Mouse (Mus musculus) Patski (cell line): ENCODE results near the gene Krt6a. TPM values are rescaled to one million over a fixed set of nuclear protein-coding genes. Genes with fewer than 3 reads are reported as not detected.

Experiments
- ATAC-seq: fragments of 100-300 bp; one replicate; pipeline ENCODE4 v1.8.0; 2021
- CTCF ChIA-PET: fragments of 350-600 bp; sonication (Branson Sonifier 250); formaldehyde crosslinking; loops from one replicate; lab custom pipeline; 2022; ENCODE audit warnings: inconsistent platforms; lab: Charles Lee
- POLR2A ChIA-PET: fragments of 350-600 bp; sonication (Branson Sonifier 250); formaldehyde crosslinking; loops from one replicate; lab custom pipeline; 2022; ENCODE audit warnings: antibody characterized with exemption, inconsistent platforms; lab: Charles Lee
- DNase-seq: peaks from one replicate; pipeline ENCODE4 v3.0.0-alpha.2; 2011; ENCODE audit warnings: low read depth, low spot score
- H3K27me3 ChIP-seq: fragments of 371-371 bp; one replicate; pipeline ENCODE4 v1.5.1; 2021
- CTCF ChIP-seq: fragments of 100-300 bp; IDR thresholded peaks from one replicate; pipeline ENCODE4 v1.5.1; 2021
- in situ Hi-C: fragments of 300-500 bp; cut with MboI; formaldehyde crosslinking; loops from 3 replicates; pipeline ENCODE4 v1.11.1; 2018; ENCODE audit warnings: low pct_unique_long_range_greater_than_20kb, mixed read lengths
- polyA plus RNA-seq: library from polyadenylated mRNA; unstranded; gene quantifications from one replicate; pipeline ENCODE4 v1.2.3, GENCODE M21; 2021

Gene Krt6a
- not detected for polyA plus RNA-seq

DNA sequence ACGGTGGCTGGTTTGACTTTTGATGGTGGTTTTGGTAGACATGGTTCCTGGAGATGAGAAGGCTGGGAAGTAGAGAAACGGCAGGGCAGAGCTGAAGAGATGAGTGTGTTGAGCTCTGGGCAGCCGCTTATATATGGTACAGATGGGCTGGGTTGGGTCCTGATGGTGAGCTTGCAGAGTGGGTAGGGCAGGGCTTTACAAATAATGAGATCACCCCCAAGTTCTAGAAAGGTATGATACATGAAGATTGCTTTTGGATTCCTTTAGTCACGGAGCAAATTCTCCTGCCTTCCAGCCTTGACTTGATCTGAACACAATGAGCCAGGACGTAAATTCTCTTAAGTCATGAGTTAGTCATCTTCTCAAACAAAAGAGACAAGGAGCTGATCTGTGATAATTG, at the start of gene Krt6a:
Gene Krt6a, minus strand, starts transcription at position 101 of the 400 bp plus-strand sequence.
- peaks cover 23% of the 10 kb centered on the region for H3K27me3 ChIP-seq
- ChIA-PET CTCF (no interaction called here), POLR2A (no interaction called here)
- DNase-seq (no peak), ATAC-seq (no peak)
- in situ Hi-C loops = no loop called here
- no peak for TF ChIP-seq CTCF

DNA sequence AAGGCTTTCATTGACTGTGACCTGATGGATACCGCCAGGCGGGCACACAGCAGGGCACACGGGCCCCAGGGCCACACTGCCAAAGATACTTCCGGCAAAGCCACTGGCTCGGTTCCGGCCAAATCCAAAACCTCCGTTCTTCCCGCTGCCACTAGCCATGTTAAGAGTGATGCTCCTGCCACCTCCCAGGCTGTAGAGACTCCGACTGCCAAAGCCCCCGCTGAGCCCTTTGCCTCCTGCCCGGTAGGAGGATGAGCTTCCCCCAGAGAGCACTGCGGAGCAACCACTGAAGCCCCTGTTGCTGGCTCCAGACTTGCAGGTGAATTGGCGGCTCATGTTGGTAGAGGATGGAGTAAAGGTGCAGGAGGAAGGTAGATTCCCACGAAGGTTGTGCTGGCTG, 48.6 kb upstream of the Krt6a start, which contains the start of gene Krt71:
Gene Krt71, minus strand, starts transcription at position 399 of the 400 bp plus-strand sequence.
- ATAC-seq (no peak), DNase-seq (no peak)
- in situ Hi-C loops = no loop called here
- TF ChIP-seq CTCF = no peak
- CTCF ChIA-PET = no interaction called here
- peaks cover 41% of the 10 kb centered on the region for H3K27me3 ChIP-seq
- POLR2A ChIA-PET = no interaction called here

GRCm38 (mm10) chr15:101737786-101738185, 43.7 kb upstream of the Krt6a start:
- CTCF ChIA-PET = no interaction called here
- in situ Hi-C loops = no loop called here
- peaks cover 21% of the 10 kb centered on the region for H3K27me3 ChIP-seq
- TF ChIP-seq CTCF = no peak
- POLR2A ChIA-PET = no interaction called here
- DNase-seq = no peak
- ATAC-seq = no peak

GRCm38 (mm10) chr15:101730653-101731052, 36.5 kb upstream of the Krt6a start:
- ChIA-PET POLR2A (no interaction called here), CTCF (no interaction called here)
- in situ Hi-C loops = no loop called here
- no peak for TF ChIP-seq CTCF
- ATAC-seq (no peak), DNase-seq (no peak)
- H3K27me3 ChIP-seq = peaks cover 17% of the 10 kb centered on the region

GRCm38 (mm10) chr15:101724686-101725085, 30.6 kb upstream of the Krt6a start:
- in situ Hi-C loops = no loop called here
- peaks cover 8% of the 10 kb centered on the region for H3K27me3 ChIP-seq
- POLR2A ChIA-PET = no interaction called here
- TF ChIP-seq CTCF = no peak
- DNase-seq = no peak
- no peak for ATAC-seq
- CTCF ChIA-PET = interaction anchor here (0.9 kb wide), 1 partner anchor 12 kb away, joined by 3 read pairs; no protein-coding TSS in a partner anchor

- in situ Hi-C loops = no loop called here
- ATAC-seq (peak; percentile 73), DNase-seq (peak; percentile 20)
- ChIA-PET CTCF (no interaction called here), POLR2A (no interaction called here)
- no peak for TF ChIP-seq CTCF
- H3K27me3 ChIP-seq = no peaks in the 10 kb centered on the region
Measured at GRCm38 (mm10) chr15:101715831-101716230, 21.7 kb upstream of the Krt6a start.

- no peak for TF ChIP-seq CTCF
- POLR2A ChIA-PET = no interaction called here
- in situ Hi-C loops = no loop called here
- CTCF ChIA-PET = interaction anchor here (1.4 kb wide), 1 partner anchor 10 kb away, joined by 4 read pairs; no protein-coding TSS in a partner anchor
- H3K27me3 ChIP-seq = no peaks in the 10 kb centered on the region
- DNase-seq (no peak), ATAC-seq (no peak)
Measured at GRCm38 (mm10) chr15:101714356-101714755, 20.2 kb upstream of the Krt6a start.

DNA sequence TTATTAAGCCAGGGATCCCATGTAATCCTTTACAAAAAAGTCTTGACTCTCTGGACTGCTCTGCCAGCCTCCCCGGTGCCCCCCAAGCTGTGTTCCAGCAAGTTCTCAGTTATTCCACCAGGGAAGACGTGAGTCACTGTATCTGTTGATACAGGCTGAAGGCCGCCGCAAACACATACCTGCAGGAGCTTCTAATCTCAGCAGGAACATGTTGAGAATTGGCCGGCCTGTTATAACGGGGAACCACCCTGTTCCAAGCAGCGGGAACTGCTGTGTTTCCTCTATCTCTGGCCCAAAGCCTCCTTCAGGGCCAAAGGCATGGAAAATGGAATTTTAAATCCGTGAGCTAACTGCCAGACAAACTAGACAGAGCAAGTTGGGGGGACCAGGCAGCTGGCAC, 19.6 kb upstream of the Krt6a start:
- ATAC-seq (no peak), DNase-seq (no peak)
- no peak for TF ChIP-seq CTCF
- ChIA-PET POLR2A (no interaction called here), CTCF (interaction anchor here (1.4 kb wide), 1 partner anchor 10 kb away, joined by 4 read pairs; no protein-coding TSS in a partner anchor)
- in situ Hi-C loops = no loop called here
- H3K27me3 ChIP-seq = no peaks in the 10 kb centered on the region

GRCm38 (mm10) chr15:101712720-101713119, 18.6 kb upstream of the Krt6a start, which contains the start of gene Krt5:
Gene Krt5 (minus strand): TSS chr15:101712898.
- no peak for TF ChIP-seq CTCF
- DNase-seq = no peak
- in situ Hi-C loops = no loop called here
- ATAC-seq = no peak
- H3K27me3 ChIP-seq = no peaks in the 10 kb centered on the region
- CTCF ChIA-PET = no interaction called here
- POLR2A ChIA-PET = no interaction called here

GRCm38 (mm10) chr15:101708683-101709082, 14.6 kb upstream of the Krt6a start:
- in situ Hi-C loops = no loop called here
- CTCF ChIA-PET = no interaction called here
- no peak for TF ChIP-seq CTCF
- DNase-seq = no peak
- no peaks in the 10 kb centered on the region for H3K27me3 ChIP-seq
- POLR2A ChIA-PET = no interaction called here
- no peak for ATAC-seq

DNA sequence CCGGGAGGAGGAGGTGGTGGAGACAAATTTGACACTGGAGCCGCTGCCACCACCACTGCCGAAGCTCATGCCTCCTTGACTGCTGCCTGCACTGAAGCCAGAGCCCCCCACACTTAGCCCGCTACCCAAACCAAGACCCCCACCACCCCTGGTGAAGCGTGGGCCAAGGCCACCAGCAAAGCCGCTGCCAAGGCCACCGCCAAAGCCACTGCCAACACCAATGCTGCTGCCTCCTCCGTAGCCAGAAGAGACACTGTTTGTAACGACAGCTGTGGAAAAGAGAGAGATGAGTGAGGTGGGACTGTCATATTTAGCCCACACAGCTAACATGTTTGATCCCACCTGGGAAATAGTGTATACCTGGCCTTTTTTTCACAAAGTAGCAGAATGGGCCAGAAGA, 13.3 kb upstream of the Krt6a start:
- in situ Hi-C loops = no loop called here
- ChIA-PET POLR2A (no interaction called here), CTCF (no interaction called here)
- H3K27me3 ChIP-seq = no peaks in the 10 kb centered on the region
- ATAC-seq (no peak), DNase-seq (no peak)
- TF ChIP-seq CTCF = no peak

GRCm38 (mm10) chr15:101704066-101704465, 10.0 kb upstream of the Krt6a start:
- CTCF ChIA-PET = interaction anchor here (1.8 kb wide), 1 partner anchor 10 kb away, joined by 4 read pairs; no protein-coding TSS in a partner anchor

More at GRCm38 (mm10) chr15:101704066-101704465, 10.0 kb upstream of the Krt6a start:
- H3K27me3 ChIP-seq = no peaks in the 10 kb centered on the region
- ATAC-seq = no peak
- no peak for TF ChIP-seq CTCF
- POLR2A ChIA-PET = no interaction called here
- no peak for DNase-seq
- in situ Hi-C loops = no loop called here
